Mouse (Mus musculus) cerebellum, adult 2 months (tissue): Measurements from ENCODE around the gene 2700081O15Rik.

Experiments
- CTCF ChIP-seq: fragments of 200-500 bp; IDR thresholded peaks from 2 replicates; pipeline ENCODE4 v1.5.1; 2011; ENCODE audit warnings: low read depth, mild to moderate bottlenecking, control low read depth, low read length, moderate library complexity, borderline replicate concordance; ENCODE audit not compliant: insufficient read depth
- POLR2A ChIP-seq: fragments of 200-500 bp; IDR thresholded peaks from 2 replicates; pipeline ENCODE4 v1.6.1; 2011; ENCODE audit warnings: low read length, control low read depth, borderline replicate concordance; ENCODE audit not compliant: insufficient read depth

DNA sequence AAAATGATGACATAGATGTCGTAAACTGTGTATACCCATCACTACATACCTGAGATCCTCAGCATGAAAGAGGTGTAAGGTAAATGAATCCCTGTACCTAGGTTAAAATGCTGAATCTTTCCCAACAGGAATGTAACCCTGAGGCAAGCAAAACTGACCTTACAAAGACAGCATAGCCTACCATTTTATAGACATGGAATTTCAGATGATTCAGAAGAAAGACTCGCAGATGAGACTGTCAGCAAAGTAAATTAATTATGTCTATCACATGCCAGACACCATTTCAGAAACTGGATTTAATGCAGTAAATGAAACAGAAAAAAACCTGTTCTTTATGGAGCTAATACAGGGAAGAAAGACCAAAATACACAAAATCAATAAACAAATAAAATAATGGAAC lies 41.9 kb downstream of the 2700081O15Rik start:
- TF ChIP-seq CTCF (no peak), POLR2A (no peak)
